Mouse (Mus musculus): ENCODE data around the gene Ptpn5.

Gene Ptpn5

GRCm38 (mm10) chr7:47133331-47133730 is at the start of gene Ptpn5:
TSS of gene Ptpn5 (minus strand) at chr7:47133684.
- DNase-seq: no peak

GRCm38 (mm10) chr7:47170814-47171213 is 37.3 kb upstream of the Ptpn5 start:
- no peak for DNase-seq

DNA sequence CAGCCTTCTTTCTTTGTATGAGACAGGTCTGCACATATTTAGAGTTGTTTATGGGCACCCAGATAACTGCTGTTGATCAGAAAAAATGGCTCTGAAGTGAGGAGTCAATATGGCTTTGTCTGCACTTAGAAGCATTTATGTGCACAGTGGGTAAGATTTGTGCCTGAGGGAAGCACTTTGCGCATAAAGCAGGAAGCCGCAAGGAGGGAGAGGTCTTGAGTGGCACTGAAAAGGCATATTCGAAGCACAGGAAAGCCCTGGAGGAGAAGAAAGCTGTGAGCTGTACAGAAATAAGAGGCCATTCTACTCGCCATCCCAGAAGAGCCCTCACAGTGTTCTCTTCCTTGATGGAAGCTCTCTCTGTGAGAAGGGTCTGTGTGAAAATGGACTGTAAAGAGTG is 31.5 kb upstream of the Ptpn5 start:
- no peak for DNase-seq

GRCm38 (mm10) chr7:47163203-47163602 is 29.7 kb upstream of the Ptpn5 start:
- no peak for DNase-seq

- no peak for DNase-seq
Measured at GRCm38 (mm10) chr7:47158451-47158850, 25.0 kb upstream of the Ptpn5 start.

GRCm38 (mm10) chr7:47157743-47158142 is 24.3 kb upstream of the Ptpn5 start:
- DNase-seq: no peak

DNA sequence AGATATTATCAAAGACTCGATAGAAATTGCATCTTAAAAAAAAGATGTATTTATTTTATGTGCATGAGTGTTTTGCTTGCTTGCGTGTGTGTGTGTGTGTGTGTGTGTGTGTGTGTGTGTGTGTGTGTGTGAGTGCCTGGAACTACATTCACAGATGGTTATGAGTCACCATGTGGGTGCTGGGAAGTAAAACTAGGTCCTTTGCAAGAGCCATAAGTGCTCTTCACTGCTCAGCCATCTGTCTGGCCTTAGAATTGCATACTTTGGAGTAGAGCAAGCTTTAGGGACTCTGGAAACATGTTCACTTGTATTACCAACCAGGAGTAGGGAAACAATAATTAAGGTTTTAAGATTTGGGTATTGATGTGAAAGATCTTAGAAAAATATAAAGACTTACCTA is 22.4 kb upstream of the Ptpn5 start:
- DNase-seq: no peak

DNA sequence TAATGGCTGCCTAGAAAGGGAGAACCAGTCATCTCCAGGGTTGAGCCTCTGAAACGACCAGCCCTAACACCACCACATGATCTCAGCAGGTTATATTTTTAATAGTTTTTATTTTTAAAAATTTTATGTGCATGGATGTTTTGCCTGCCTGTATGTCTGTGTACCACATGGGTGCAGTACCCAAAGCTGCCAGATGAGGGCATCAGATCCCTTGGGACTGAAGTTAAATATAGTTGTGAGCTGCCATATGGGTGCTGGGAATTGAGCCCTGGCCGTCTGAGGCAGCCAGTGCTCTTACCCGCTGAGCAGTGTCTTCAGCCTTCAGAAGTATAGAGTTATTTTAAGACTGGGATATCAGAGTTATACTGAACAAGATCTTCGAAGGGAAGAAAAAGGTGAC is 21.9 kb upstream of the Ptpn5 start:
- DNase-seq: no peak

DNA sequence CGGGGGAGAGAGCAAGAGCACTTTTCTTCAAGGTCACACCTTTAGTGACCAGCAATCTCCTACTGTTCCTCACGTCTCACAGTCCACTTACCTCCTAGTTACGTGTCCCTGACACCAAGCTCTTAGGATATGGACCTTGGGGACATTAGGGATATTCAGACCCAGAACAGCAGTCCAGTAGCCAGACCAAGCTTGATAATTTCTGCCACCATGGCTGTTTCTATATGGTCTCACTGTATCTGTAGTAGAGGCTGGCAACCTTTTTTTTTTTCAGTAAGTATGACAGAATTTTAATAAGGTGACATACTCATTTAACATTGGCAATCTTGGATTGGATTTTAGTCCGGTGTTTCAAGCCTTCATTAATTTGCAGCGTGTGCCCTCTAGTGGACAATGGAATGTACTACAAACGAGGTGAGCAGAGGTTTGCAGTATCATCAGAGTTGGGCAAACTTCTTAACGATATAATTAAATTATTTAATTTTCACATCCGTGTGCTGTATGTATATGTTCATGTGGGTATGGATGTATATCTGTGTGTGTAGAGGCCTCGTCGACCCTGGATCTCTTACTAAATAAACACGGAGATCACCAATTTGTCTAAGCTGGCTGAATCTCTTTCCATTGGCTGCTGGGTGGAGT is 17.1 kb upstream of the Ptpn5 start:
- DNase-seq: peak in 1 of 2 experiments; percentile 53

- no peak for DNase-seq
Measured at GRCm38 (mm10) chr7:47148298-47148697, 14.8 kb upstream of the Ptpn5 start.

GRCm38 (mm10) chr7:47146034-47146812 is 12.7 kb upstream of the Ptpn5 start:
- peak in 1 of 2 experiments; percentile 27 for DNase-seq

DNA sequence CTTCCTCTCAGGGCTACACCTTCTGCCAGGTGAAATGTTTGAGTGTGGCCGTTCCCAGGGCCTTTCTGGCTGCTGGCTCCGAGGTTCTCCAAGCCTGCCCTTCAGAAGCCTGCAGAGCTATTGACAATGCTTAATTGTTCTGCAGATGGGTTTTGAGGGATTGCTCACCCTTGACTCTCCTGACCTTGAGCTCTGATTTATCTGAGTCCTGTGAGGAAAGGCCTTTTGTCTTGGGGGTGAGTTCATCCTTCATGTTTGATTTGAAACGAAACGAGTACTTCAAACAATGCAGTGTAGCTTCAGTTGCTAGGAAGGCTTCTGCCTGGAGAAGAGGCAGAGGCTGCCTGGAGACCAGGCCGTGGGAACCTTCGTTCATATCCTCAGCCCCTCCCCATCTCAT is 10.8 kb upstream of the Ptpn5 start:
- DNase-seq: no peak

DNA sequence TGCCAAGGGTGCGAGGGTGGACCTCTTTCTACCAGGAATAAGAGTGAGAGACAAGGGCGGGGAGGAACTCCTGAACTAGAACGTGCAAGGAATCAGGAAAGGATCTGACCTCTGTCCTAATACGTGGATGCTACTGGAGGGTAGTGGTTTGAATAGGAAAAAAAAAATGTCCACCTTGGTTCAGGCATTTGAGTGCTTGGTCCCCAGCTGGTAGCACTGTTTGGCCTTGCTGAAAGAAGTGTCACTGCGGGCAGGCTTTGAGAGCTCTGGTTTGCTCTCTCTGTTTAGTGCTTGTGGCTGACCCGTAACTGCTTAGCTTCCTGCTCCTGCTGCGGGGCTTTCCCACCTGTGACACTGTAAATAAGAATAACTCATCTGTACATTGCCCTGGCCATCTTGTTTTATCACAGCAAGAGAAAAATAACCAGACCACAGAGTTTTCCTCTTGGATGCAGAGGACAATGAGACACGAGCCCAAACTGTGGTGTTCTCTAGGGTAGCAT is 6.4 kb upstream of the Ptpn5 start:
- DNase-seq: no peak

GRCm38 (mm10) chr7:47134570-47134969 is 1.1 kb upstream of the Ptpn5 start:
- peak; percentile 21 to 62 for DNase-seq

GRCm38 (mm10) chr7:47132931-47133260 is 588 bp downstream of the Ptpn5 start:
- DNase-seq: no peak

- no peak for DNase-seq
Measured at GRCm38 (mm10) chr7:47132180-47132930, 1.1 kb downstream of the Ptpn5 start.

DNA sequence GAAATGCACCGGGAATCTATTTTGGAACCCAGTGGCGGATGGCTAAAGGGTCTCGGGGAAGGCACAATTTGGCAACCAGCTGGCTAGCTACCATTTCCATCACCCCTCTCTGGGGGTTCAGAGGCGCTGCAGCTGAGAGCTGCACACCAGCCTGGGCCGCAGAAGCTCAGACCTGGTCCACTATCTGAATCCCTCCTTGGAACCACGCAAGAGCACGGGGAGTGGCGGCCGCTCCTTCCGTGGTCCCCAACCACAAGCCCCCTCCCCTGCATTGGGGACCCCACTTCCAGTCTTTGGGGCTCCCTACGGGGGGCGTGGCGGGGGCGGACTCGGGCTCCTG is 1.7 kb downstream of the Ptpn5 start:
- no peak for DNase-seq

DNA sequence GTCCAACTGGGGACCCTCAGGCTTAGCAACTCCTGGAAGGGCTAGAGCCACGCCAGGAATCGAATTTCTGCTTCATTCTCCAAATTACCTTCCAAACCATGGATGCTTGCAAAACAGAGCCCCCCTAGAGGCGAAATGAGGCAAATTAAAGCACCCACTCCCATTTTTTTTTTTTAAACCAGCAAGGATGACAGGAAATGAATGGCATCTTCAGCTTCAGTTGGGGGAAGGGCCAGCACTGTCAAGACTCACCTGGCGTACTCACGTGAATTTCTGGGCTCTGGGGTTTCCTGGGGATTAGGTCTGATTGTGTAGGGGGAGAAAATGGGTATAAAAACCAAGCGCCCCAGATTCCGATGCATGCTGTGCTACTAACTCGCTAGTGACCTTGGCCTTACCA is 2.2 kb downstream of the Ptpn5 start:
- no peak for DNase-seq

- no peak for DNase-seq
Measured at GRCm38 (mm10) chr7:47122026-47122425, 11.5 kb downstream of the Ptpn5 start.

DNA sequence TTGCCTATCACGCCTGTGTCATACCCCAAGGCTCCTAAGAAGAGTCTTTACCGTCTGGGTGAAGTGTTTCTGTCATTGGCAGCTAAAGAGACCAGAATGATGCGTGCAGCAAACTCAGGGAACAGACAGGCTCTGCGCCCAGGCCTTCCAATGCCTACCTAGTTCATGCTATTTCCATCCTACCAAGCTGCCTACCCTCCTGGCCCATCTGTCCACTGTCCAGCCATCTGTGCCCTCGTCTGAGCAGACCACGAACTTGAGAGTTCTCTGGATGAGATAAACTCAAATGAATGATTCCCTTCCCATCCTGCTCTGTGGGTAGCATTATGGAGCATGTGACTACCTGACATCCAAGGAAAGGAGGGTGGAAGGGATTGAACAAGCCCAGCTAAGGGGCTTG is 16.8 kb downstream of the Ptpn5 start:
- no peak for DNase-seq

DNA sequence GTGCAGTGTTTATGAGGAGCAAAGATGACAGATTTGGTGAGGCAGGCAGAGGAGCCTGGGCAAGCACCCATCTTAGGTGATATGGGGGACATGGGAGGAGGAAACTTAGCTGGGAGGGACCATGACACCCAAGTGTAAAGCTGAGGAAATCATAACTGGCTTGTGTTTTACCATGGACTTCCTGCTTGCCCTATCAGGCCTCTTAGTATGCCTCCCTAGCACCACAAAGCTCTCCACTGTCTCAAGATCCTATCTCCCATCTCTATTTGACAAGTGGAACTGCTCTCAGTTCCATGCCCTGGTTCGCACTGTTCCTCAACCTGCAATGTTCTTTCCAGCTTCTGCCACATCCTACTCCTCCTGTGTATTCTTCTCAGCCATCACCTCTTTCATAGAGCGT is 18.0 kb downstream of the Ptpn5 start:
- DNase-seq: no peak

DNA sequence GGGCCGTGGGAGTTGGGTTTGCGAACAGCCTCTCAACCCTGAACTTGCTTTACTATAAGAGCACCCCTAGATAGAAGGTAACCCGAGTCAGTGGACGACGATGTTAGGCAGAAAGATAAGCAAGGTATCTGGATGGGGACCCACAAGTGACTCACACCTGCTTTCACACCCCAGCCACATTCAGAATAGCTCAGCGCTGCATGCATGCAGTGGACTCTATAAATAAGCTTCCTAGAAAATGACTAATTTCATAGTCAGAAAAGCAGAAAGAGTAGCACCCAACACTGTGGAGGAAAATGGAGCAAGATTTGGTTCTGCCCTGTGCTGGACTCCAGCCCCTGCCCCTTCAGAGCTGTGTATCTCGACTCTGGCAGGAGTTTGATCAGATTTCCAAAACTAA is 20.1 kb downstream of the Ptpn5 start:
- DNase-seq: no peak

GRCm38 (mm10) chr7:47112036-47112435 is 21.4 kb downstream of the Ptpn5 start:
- DNase-seq: no peak

DNA sequence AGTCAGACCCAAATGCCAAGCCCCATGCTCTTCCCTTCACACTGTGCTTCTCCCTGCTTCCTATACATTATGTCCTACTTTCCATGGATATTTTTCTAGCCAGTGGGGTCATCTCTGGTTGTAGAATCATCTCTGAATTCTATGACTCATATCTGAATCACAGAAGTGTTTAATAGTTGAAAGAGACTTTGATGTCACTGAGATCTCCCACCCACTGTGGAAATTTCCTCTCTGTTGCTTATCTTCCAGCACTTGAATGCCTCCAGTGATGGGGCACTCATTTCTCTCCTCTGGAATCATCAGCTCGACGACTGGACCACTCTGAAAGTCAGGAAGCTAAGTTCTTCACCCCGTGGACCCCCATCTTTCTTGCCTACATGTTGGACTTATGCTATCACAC is 22.4 kb downstream of the Ptpn5 start:
- DNase-seq: no peak
